In the genomic region with DNA sequence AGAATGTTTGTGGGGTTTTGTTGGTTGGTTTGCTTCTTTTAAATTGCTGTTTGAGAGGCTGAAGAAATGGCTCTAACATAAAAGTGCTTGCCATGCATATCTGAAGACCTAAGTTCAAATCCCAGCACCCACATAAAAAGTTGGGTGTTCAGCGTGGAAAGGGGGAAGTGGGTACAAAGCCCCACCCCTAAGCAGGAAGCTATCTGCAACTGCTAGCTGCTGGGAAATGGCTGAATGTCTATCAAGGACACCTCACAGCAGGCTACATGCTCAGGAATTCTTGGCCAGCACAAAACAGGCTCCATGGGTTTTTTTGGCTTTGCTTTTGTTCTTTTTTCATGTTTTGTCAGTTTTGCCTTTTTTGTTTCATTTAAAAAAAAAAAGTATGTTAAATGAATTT, we compare ENCODE assay signal across 22 mouse cellular contexts. TPM values are rescaled to one million over a fixed set of nuclear protein-coding genes. Genes with fewer than 3 reads are reported as not detected.
DNase-seq lines count a peak whose midpoint lies in the region; ATAC-seq and TF ChIP-seq lines count a peak whose summit lies in the region.
"Had no signal": no experiment of that assay in that cellular context is flagged by ENCODE, and none has a peak within 500 bp of the region (broad histone marks: within the 10 kb centered on the region; RNA-seq: fewer than 3 reads in every experiment).

No protein-coding gene starts in this region.

- H3K9me3 ChIP-seq in liver, embryonic 12.5 days (replicated peaks): no peaks in the 10 kb centered on the region
- H3K9me3 ChIP-seq: embryonic facial prominence, embryonic 10.5 days; embryonic facial prominence, embryonic 12.5 days; forebrain, embryonic 12.5 days had no signal

- H3K27me3 ChIP-seq in cerebellum, adult 2 months (ENCODE audit: control insufficient read depth, insufficient read depth, low read length): no peaks in the 10 kb centered on the region
- H3K27me3 ChIP-seq in liver, embryonic 12.5 days (replicated peaks): no peaks in the 10 kb centered on the region
- H3K27me3 ChIP-seq: CH12.LX; embryonic facial prominence, embryonic 12.5 days; forebrain, embryonic 12.5 days had no signal

- no peak overlapping the region for H3K4me3 ChIP-seq in cerebellum, adult 2 months (replicated peaks; ENCODE audit: insufficient read depth, low read depth, low read length)
- no peak overlapping the region for H3K4me3 ChIP-seq in liver, embryonic 12.5 days
- H3K4me3 ChIP-seq: embryonic facial prominence, embryonic 10.5 days; embryonic facial prominence, embryonic 12.5 days; forebrain, embryonic 12.5 days had no signal

- TF ChIP-seq POLR2A in cerebellum, adult 2 months (IDR thresholded peaks at IDR 0.05; ENCODE audit: borderline replicate concordance, insufficient read depth, low read length): no peak

- no peak for TF ChIP-seq CTCF in cerebellum, adult 2 months (IDR thresholded peaks at IDR 0.05; ENCODE audit: borderline replicate concordance, insufficient read depth, low read depth, low read length)

- H3K4me1 ChIP-seq in cerebellum, adult 2 months (ENCODE audit: control insufficient read depth, insufficient read depth, low read length): no peaks in the 10 kb centered on the region
- no peaks in the 10 kb centered on the region for H3K4me1 ChIP-seq in liver, embryonic 12.5 days
- H3K4me1 ChIP-seq: embryonic facial prominence, embryonic 10.5 days; embryonic facial prominence, embryonic 12.5 days; forebrain, embryonic 12.5 days had no signal

- DNase-seq in ES-CJ7 (ENCODE audit: low read depth, low spot score): peak; percentile 32
- DNase-seq in MEL-GATA-1-ER (ENCODE audit: extremely low read depth, low read depth): peak; percentile 4
- DNase-seq in ZHBTc4 (ENCODE audit: low read depth, low spot score): peak; percentile 8
- no peak for DNase-seq in cerebellum, adult 2 months
- DNase-seq: adrenal gland, adult 2 months; adrenal gland, postnatal 10 days; adrenal gland, postnatal 25 days; B cell, adult 2 months; cerebellum, adult 11 months; cerebellum, adult 18-20 months; cerebellum, adult 9-11 months; cerebellum, postnatal 14 days had no signal

- no peak overlapping the region for H3K4me2 ChIP-seq in liver, embryonic 12.5 days
- H3K4me2 ChIP-seq: embryonic facial prominence, embryonic 12.5 days; forebrain, embryonic 12.5 days had no signal

- H3K36me3 ChIP-seq in liver, embryonic 12.5 days: no peaks in the 10 kb centered on the region
- H3K36me3 ChIP-seq: embryonic facial prominence, embryonic 10.5 days; embryonic facial prominence, embryonic 12.5 days; forebrain, embryonic 12.5 days had no signal

- H3K9ac ChIP-seq in liver, embryonic 12.5 days: no peak overlapping the region
- H3K9ac ChIP-seq: embryonic facial prominence, embryonic 12.5 days; forebrain, embryonic 12.5 days had no signal

- ATAC-seq in megakaryocyte progenitor cell, adult 5-6 weeks (replicated peaks; ENCODE audit: poor library complexity): peak; percentile 60; the same call in 1 of the 2 replicates
- ATAC-seq in megakaryocyte-erythroid progenitor cell, adult 5-6 weeks (replicated peaks; ENCODE audit: low FRiP score, low TSS enrichment, poor library complexity, severe bottlenecking): no peak
- ATAC-seq in liver, embryonic 12.5 days: no peak
- ATAC-seq: CD4-positive, CD25-positive, alpha-beta regulatory T cell, adult 4 months; forebrain, embryonic 14.5 days; forebrain, embryonic 16.5 days had no signal

- WGBS in cerebellum, adult 2 months: 66% methylated on average over 1 of the region's 1 CpGs
- 20% methylated on average over 1 of the region's 1 CpGs for WGBS in liver, embryonic 12.5 days (ENCODE audit: insufficient replicate concordance)

- no peak overlapping the region for H3K27ac ChIP-seq in cerebellum, adult 2 months (ENCODE audit: insufficient read depth, low read length)
- no peak overlapping the region for H3K27ac ChIP-seq in liver, embryonic 12.5 days
- H3K27ac ChIP-seq: embryonic facial prominence, embryonic 10.5 days; embryonic facial prominence, embryonic 12.5 days; forebrain, embryonic 12.5 days had no signal

RNA-seq across cellular contexts. Expression of gene Grm8, which starts 20.1 kb away (rescaled TPM):
- total RNA-seq in megakaryocyte progenitor cell, adult 5-6 weeks (2015): not detected in 2 replicates
- total RNA-seq in megakaryocyte progenitor cell, adult 5-6 weeks (2017): not detected in 2 replicates
- polyA plus RNA-seq in cerebellum, adult 2 months (2012; rRNA removed): 6.6 and 7.3 TPM in 2 replicates
- not detected in 2 replicates for total RNA-seq in megakaryocyte-erythroid progenitor cell, adult 5-6 weeks (2014; fragmentation: Nextera tagmentation)
- total RNA-seq in megakaryocyte-erythroid progenitor cell, adult 5-6 weeks (2017): 1.3 TPM in 1 of 2 replicates, not detected in the other
- polyA plus RNA-seq in liver, embryonic 12.5 days (2016; fragmentation: Nextera tagmentation; extraction: Ambion mirVana): 0.11 TPM in 1 of 2 replicates, not detected in the other

Comparison
In these comparisons a context has a peak if more than half of its experiments do, and no peak if none do; other contexts are left out.
1. DNase-seq: peak in ES-CJ7 (single experiment), MEL-GATA-1-ER (single experiment) and ZHBTc4 (single experiment); none in cerebellum, adult 2 months (0 of 2).